Mouse (Mus musculus): Measurements from ENCODE around the gene Gpm6b.

Gpm6b gene

GRCm38 (mm10) chrX:166307437-166308222, 68.9 kb downstream of the Gpm6b start:
- DNase-seq (ENCODE audit: low spot score in 2 of 2) = no peak

DNA sequence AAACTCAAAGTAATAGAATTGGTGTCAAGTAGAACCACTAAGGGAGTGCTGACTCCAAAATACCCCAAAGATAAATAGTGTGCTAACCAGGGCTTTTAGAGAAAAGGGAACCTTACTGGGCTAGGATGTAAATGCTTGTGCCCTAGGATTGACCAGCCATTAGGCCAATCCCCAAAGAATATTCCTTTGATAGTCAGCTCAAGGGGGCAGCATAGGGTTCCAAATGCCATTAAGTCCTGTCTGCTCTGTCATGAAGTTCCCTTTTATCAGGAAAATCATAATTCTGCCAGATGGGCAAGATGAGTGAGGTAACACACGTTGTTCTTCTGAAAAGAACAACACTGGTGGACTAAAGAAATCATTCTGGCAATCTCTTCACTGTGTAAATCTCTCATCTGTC, 70.1 kb downstream of the Gpm6b start:
- DNase-seq (ENCODE audit: low spot score in 2 of 2) = no peak

DNA sequence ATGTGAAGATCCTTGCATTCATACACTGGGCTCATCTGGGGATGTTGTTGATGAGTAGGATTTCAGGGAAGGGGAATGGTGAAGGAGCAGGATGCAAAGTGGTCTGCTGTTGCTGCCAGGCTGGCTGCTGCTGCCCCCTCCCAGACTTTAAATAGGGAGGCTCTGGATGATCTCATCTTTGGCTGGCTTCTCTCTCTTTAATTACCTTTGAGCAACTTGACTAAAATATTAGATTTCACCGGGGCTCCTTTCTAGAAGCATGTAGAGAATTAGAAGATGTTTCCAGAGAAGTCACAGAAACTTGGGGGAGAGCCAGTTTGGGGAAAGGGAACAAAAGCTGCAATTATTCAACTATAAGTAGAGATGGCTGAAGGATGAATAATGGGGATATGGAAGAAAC, 76.5 kb downstream of the Gpm6b start:
- no peak for DNase-seq (ENCODE audit: low spot score in 2 of 2)

GRCm38 (mm10) chrX:166316552-166317375, 78.1 kb downstream of the Gpm6b start:
- DNase-seq (ENCODE audit: low spot score in 2 of 2) = peak in 1 of 2 experiments; percentile 14

DNA sequence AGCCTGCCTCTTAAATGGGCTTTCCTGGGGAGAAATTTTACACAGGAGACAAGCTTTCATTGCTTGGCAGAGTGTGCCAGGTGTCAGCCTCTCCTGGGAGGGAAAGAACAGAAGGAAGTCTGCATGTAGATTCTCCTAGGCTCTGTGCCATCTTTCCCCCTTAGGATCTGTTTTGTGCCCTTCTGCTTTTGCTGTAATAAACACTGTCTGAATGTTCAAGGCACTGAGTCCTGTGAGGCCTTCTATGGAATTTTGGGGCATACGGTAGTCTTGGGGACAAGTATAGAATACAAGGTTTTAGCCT, 78.6 kb downstream of the Gpm6b start:
- DNase-seq (ENCODE audit: low spot score in 2 of 2) = no peak

- no peak for DNase-seq (ENCODE audit: low spot score in 2 of 2)
Observed at GRCm38 (mm10) chrX:166323226-166323625, 84.5 kb downstream of the Gpm6b start.

DNA sequence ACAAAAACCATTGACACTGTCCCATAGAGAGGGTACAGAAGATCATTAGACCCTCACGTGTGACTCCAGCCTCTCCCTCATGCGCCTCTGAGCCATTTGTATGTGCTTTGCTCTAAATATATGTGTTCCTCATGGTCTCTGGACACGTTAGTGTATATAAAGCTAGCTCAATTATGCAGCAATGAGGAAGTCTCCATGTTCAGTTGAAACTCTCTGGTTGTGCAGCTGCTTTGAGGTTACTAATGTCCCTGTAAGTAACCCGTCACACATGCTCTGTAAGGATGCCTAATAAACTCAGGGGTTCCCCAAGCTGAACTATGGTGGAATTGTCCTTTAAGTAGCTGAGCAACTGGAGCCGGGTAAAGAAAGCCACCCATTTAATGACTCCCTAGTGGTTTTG, 88.9 kb downstream of the Gpm6b start:
- DNase-seq (ENCODE audit: low spot score in 2 of 2) = no peak

DNA sequence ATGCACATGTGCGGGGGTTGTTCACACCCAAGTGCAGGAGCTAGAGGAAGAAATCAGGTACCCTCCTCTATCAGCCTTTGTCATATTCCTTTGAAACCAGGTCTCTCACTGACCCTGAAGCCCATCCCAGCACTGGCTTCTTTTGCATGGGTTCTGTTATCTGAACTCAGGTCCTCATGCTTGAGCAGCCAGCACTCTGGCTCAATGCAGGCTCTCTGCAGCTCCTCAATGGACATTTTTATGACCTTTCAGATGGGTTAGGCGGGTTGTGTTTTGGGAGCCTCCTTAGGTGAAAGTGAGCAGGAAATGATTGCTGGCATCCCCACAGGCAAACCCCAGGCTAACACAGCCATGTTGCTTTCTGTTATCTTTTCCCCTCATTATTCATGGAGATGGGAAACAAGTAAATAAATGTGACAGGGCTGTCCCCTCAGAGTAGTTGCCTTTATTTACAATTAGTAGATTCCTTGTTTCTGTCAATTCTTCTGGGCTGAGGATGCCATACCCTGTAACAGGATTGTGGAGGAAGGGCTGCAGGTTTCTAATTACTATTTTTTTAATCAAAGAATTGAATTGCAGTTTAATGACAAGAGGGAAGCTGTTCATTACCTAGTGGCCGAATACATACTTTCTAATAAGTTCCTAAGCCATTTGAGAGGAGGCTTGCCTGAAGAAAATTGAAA, 89.6 kb downstream of the Gpm6b start:
- DNase-seq (ENCODE audit: low spot score in 2 of 2) = no peak

- DNase-seq (ENCODE audit: low spot score in 2 of 2) = peak in 1 of 2 experiments; percentile 42
Observed at GRCm38 (mm10) chrX:166328904-166329451, 90.3 kb downstream of the Gpm6b start.

GRCm38 (mm10) chrX:166334516-166335136, 95.9 kb downstream of the Gpm6b start:
- DNase-seq (ENCODE audit: low spot score in 2 of 2) = no peak

- DNase-seq (ENCODE audit: low spot score in 2 of 2) = no peak
Observed at GRCm38 (mm10) chrX:166338353-166338752, 99.6 kb downstream of the Gpm6b start.

DNA sequence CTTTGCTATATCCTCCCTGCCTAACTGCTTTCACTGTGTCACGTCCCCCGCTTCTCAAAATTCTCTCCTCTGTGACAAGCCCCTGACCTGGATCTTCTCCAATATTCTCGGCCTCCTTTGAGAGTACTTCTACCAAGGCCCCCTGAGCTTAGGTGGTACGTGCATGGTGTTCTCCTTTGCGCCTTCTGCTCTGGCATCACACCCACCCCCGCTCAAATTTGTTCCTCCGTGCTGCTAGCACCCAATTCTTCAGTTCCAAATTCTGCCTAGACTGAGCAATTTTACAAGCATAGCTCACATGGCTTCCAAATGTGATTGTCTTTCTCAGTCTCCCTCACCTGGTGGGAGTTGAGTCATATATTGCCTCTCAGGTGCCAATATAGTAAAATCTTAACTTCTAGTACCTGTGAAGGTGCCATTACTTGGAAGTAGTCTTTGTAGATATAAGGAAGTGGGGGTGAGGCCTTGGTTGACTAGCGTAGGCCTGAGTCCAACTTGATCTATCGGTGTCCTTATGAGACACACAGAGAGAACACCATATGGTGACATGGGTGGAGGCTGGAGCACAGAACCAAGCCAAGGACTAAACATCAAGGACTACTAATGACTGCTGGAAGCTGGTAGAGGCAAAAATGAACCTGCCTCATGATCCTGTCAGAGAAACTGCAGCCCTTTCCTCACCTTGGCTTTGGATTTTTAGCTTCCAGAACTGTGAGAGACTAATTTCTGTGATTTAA, 100.2 kb downstream of the Gpm6b start:
- DNase-seq (ENCODE audit: low spot score in 2 of 2) = no peak

DNA sequence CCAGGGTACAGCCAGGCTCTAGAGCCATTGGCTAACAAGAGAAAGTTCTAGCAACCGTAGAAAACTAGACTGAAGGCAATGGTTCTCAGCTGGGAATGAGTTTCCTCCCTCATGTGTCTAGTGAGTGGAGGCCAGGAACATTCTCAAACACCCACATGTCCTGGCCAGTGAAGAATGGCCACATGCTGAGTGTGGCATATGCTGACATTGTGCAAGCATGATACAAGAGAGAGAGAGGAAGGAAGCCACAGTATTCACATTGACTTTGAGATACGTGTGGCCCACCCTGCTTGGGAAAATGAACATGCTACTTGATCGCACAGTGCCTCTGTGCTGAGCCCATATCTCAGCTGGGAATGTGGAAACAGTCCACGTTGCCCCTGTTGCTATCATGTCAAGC, 101.2 kb downstream of the Gpm6b start:
- no peak for DNase-seq (ENCODE audit: low spot score in 2 of 2)

- no peak for DNase-seq (ENCODE audit: low spot score in 2 of 2)
Observed at GRCm38 (mm10) chrX:166341795-166342194, 103.1 kb downstream of the Gpm6b start.

- peak in 1 of 2 experiments; percentile 47 for DNase-seq (ENCODE audit: low spot score in 2 of 2)
Observed at GRCm38 (mm10) chrX:166344228-166345015, 105.7 kb downstream of the Gpm6b start.

- no peak for DNase-seq (ENCODE audit: low spot score in 2 of 2)
Observed at GRCm38 (mm10) chrX:166348086-166348485, 109.4 kb downstream of the Gpm6b start.

DNA sequence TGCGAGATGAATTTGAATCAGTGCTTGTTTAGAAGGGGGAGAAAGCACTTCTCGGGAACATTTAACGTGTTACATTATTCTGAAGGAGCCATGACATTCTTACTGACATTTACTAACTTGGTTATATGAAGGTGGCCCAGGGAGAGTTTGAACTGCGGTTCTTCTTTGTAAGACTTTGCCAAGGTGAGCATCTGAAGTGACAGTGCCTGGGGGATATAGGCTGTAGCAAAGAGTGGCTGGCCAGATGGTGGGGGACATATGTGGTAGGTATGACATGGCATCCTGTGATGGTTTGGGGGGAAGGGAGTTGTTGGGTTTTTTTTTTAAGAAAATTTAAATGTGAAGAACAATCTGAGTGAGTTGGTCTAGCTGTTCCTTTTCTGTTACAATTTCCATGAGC, 109.9 kb downstream of the Gpm6b start:
- no peak for DNase-seq (ENCODE audit: low spot score in 2 of 2)

GRCm38 (mm10) chrX:166351790-166352189, 113.1 kb downstream of the Gpm6b start:
- peak; percentile 34 to 60 for DNase-seq (ENCODE audit: low spot score in 2 of 2)

- DNase-seq (ENCODE audit: low spot score in 2 of 2) = no peak
Observed at GRCm38 (mm10) chrX:166353412-166353811, 114.7 kb downstream of the Gpm6b start.

DNA sequence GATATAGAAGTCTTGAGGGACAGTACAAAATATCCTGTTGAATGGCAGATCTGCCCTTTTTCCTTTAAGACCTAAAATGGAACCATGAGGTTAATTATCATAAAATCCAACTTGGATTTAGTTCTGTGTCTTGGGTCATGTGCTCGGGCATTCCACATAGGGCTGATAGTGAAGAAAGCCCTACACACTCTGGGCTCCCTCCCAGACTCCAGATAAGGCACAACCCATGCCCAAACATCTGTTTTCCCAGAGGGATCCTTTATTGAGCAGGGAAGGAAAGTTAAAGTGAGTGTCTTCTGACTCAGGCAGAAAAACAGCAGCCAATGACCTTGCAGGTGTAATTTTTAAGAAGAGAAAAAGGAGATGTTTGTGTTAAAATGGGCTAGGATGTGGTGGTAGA, 116.2 kb downstream of the Gpm6b start:
- no peak for DNase-seq (ENCODE audit: low spot score in 2 of 2)

Data from cerebellum, postnatal 4 days (tissue).